Mouse (Mus musculus): ENCODE results near the gene Nudc.

The Nudc gene

GRCm38 (mm10) chr4:133545272-133546231 lies at the start of gene Nudc:
Gene Nudc (minus strand): TSS chr4:133545996.
- DNase-seq: peak; percentile 96

GRCm38 (mm10) chr4:133595538-133595937 lies 49.7 kb upstream of the Nudc start:
- no peak for DNase-seq

DNA sequence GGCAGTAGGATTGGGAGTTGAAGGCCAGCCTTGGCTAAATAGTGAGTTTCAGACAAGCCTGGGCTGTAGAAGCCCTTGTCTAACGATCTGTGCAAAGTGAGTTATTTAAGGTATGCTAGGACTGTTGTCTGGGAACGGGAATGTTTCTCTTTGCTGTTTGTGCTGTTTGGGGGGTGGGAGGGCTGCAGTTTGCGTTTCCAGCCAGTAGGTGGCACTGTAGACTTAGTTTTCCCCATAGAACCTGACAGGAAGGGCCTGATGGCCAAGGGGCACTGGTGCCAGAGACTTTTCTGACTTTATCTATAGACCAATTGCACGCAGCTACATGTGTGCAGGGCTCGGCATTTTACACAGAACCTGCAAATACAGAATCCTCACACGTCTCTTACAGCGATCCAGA lies 46.8 kb upstream of the Nudc start:
- DNase-seq: peak; percentile 64

- peak; percentile 89 for DNase-seq
Observed at GRCm38 (mm10) chr4:133584059-133584951, 38.5 kb upstream of the Nudc start, which contains the start of gene Gpn2. Gene Gpn2 (plus strand): TSS chr4:133584362.

GRCm38 (mm10) chr4:133583690-133584058 lies 37.9 kb upstream of the Nudc start:
- no peak for DNase-seq

GRCm38 (mm10) chr4:133577983-133578382 lies 32.2 kb upstream of the Nudc start:
- no peak for DNase-seq

- no peak for DNase-seq
Observed at GRCm38 (mm10) chr4:133574843-133575202, 29.0 kb upstream of the Nudc start.

DNA sequence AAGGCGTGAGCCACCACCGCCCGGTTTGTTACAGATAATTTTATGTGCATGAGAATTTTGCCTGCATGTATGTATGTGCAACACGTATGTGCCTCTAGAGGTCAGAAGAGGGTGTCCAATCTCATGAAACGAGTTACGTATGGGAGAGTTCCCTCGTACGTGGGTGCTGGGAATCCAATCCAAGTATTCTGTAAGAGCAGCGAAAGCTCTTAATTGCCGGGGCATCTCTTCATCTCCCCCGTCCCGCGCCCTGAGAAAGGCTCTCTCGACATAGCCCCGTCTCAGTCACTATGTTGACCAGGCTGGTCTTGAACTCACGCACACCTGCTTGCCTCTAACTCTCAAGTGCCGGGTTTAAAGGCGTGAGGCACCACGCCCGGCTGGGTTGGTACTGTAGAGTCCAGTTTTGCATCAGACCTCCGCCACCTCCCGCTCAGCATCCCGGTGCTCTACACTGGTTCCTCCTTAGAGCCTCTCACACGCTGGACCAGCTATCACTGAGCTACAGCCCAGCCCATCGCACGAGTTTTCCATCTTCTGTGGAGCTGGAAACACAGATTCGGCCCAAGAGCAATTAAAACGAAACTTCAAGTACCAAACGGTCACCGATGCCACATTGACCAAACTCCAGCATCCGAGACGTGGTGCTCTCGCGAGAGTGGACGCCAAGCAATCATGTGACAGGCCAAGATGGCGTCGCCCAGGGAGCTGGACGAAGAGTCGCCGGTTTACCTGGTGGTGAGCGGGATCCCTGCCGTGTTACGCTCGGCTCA lies 28.5 kb upstream of the Nudc start, which contains the start of gene Gpatch3:
Gene Gpatch3 (plus strand): TSS at position 676 of the 773 bp plus-strand sequence.
- peak; percentile 83 for DNase-seq

GRCm38 (mm10) chr4:133570066-133570466 lies 24.3 kb upstream of the Nudc start:
- DNase-seq: no peak

GRCm38 (mm10) chr4:133569291-133570065 lies 23.7 kb upstream of the Nudc start:
- no peak for DNase-seq

GRCm38 (mm10) chr4:133567251-133567650 lies 21.5 kb upstream of the Nudc start:
- no peak for DNase-seq

- DNase-seq: no peak
Observed at GRCm38 (mm10) chr4:133563123-133563571, 17.4 kb upstream of the Nudc start.

GRCm38 (mm10) chr4:133561622-133562021 lies 15.8 kb upstream of the Nudc start:
- no peak for DNase-seq

GRCm38 (mm10) chr4:133559846-133560245 lies 14.1 kb upstream of the Nudc start:
- DNase-seq: no peak

- no peak for DNase-seq
Observed at GRCm38 (mm10) chr4:133557041-133557717, 11.4 kb upstream of the Nudc start.

GRCm38 (mm10) chr4:133553448-133554330 lies 7.9 kb upstream of the Nudc start:
- DNase-seq: no peak

DNA sequence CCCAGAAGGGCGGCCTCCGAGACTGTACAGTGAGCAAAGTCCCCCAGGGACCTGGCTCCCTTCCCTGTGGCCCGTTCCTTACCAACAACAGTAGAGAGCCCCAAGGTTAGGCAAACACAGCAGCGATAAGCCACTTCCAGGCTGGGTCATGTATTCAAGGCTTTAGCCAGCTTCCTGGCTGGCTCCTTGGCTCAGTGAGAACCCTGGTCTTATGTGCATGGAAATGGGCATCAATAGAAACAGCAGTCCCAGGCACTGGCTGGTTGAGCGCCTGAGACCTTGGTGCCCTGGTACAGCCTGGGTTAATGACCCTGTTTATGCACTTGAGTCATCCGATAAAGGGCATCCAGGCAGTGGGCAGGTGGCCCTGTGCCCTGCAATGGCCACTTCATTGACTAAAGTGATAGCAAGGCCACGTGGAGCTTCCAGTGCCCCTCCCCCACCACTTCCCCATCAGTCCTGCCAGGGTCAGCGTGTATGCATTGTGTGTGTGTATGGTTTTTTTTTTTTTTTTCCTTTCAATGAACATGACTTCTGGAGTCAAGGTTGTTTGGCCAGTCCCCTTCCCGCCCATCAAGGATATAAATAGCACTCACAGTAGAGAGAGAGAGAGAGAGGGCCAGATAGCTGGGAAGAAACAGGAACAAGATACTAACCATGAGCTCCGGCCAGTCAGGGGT lies 7.1 kb upstream of the Nudc start, which contains the start of gene Nr0b2:
Gene Nr0b2 (plus strand): TSS at position 609 of the 680 bp plus-strand sequence.
- DNase-seq: no peak

- no peak for DNase-seq
Observed at GRCm38 (mm10) chr4:133552029-133552428, 6.2 kb upstream of the Nudc start.

DNA sequence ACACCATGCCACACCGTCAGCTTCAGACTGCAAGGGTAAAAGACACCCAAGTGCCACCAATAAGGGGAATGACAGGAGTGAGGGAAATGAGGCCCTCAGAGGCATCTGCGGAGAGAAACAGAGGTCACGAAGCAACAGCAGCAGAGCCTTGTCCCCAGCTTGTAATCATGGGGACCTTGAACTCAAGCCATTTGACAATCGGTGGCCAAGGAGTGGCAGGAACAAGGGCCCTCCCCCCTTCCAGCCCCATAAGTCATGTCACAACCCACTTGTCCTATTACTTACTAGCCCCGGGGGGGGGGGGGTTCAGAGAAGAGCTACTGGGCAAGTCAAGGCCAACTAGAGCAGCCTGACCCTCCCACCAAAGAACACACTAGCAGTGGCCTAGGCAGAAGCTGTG lies 9.1 kb downstream of the Nudc start:
- DNase-seq: no peak

Measured in thymus, postnatal 14 days (tissue).